Mouse (Mus musculus): Measurements from ENCODE around the gene Cfd.
A peak's percentile ranks its signal among the peaks of the same experiment; 100 is the strongest.

The Cfd gene

DNA sequence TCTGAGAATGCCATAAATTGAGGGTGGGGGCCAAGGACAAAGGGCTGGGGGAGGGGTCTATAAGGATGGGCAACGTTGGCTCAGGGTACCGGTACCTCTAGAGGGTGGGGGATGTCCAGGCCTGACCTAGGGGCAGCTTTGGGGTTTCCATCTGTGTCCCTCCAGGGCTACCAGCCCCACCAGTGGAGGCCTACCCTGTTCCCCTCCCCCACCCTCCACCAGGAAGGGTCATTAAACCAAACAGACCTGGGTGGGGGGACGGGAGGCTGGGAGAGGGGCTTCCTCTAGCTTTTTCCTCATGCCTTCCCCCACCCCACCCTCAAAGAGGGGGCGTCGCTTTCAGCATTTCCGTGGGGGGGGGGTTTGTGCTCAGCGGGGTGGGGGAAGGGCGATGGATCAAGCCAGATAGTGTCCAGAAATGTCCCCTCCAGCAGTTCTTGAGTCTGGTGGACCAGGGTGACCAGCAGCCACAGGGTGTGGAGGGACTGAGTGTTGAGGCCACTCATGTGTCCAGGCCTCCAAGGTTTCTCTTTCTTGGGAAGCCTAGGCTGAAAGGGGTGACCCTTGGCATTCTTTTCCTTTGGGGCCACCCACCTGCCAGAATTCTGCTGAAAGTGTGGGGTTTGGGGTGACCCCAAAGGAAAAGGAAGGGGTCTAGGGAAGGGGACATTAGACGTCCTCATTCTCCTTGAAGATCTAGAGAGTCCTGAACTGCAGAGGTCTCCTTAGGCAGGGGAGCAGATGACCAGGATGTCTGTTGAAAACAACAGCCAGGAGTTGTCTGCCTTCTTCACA is 38.5 kb downstream of the Cfd start:
- ATAC-seq (ENCODE audit: insufficient number of reproducible peaks, low FRiP score, low TSS enrichment) = no peak

DNA sequence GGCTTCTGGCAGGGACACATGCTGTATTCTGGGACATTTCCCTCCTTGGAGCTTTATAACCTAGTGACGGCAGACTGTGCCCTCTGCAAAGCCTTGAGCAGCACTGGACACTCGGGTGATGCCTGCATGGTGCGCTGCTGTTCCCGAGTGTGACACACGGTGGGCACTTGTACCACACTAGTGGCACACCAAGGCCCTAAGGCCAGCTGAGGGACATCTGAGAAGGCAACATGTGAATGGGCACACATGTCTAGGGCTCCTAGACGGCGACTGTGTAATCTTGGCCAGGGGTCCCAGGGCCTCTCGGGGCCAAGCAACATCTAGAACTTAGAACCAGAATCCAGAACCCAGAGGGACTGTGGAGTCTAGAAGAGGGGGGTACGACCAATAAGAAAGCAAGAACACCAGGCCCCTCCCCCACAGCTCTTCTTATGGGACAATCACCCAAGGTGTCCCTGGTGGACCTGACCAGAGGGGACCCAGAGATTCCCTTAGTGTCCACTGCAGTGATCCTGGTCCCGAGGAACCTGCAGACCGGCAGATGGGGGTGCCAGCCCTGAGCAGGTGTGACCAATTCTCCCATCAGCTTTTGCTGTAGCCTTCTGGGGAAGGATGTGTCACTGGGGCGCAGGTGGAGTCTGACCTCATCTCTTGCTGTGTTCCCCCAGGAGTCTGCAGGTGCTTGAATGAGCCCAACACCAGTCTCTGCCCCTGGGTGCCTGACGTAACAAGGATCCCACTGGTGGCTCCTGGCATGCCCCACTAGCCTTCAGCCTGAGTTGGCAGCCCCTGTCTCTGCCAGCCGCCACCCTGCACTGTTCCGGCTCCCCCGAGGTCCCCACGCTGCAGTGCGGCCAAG is 39.5 kb downstream of the Cfd start:
- ATAC-seq (ENCODE audit: insufficient number of reproducible peaks, low FRiP score, low TSS enrichment) = no peak

DNA sequence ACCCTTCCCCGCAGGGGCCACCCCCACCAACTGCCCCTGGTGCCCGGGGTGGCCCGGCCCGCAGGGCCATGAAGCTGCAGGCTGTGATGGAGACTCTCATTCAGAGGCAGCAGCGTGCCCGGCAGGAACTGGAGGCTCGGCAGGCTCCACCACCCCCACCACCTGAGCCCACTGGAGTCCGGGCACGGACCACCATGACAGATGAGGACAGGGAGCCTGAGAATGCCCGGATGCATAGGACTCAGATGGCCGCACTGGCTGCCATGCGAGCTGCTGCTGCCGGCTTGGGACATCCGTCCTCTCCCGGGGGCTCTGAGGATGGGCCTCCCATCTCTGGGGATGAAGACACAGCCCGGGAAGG is 40.2 kb downstream of the Cfd start:
- no peak for ATAC-seq (ENCODE audit: insufficient number of reproducible peaks, low FRiP score, low TSS enrichment)

DNA sequence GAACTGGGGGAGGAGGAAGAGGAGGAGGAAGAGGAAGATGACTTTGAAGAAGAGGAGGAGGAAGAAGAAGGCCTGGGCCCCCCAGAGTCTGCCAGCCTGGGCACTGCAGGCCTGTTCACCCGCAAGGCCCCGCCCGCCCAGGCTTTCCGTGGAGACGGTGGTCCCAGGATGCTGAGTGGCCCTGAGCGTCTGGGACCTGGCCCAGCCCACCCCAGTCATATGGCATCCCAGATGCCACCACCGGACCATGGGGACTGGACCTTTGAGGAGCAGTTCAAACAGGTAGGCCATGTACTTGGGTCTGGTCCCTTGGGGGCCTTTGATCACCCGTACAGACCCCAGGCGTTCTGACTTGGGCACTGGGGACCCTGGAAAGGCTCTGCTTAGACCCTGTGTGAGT is 41.1 kb downstream of the Cfd start:
- ATAC-seq (ENCODE audit: insufficient number of reproducible peaks, low FRiP score, low TSS enrichment) = no peak

DNA sequence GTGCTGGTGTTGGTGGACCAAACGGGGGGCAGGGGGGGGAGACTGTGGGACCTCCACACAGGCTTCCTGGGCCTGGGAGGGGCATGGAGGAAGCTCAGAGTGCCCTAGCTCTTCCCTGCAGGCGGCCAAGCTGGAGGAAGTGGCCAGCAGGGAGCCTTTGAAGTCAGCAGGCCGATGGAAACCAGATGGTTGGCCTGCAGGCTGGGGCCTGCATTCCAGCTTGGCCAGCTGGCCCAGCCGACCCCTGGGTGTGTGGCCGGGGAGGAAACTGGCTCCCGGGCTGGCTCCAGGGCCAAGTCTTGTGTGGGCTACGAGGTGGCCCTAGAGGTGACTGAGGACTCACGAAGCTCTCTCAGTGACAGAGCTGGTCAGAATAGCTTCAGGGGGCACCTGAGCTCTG is 42.1 kb downstream of the Cfd start:
- ATAC-seq (ENCODE audit: insufficient number of reproducible peaks, low FRiP score, low TSS enrichment) = peak; percentile 10; the same call in 1 of the 2 replicates

DNA sequence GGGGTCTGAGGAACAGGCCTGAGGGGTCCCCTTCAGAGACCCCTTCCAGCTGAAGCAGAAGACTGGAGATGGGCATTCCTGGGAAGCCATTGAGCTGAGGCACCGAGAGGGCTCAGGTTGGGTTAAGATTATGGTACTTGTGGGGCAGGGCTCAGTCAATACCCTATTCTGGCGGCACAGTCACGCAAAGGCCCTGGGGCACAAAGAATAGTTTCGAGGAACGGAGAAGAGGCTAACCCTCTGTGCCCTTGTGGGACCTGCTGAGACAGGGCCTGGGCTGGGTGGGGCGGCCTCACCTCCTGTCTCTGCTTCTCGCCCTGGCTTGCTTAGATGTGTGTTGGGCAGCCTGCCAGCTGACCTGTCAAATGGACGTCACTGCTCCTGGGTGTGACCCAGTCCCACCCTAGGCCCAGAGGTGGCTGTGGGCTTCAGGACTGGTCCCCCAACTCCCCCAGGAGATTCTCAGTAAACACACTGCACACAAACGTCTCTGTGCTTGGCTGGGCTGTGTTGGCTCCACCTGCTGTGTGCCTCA is 42.6 kb downstream of the Cfd start:
- no peak for ATAC-seq (ENCODE audit: insufficient number of reproducible peaks, low FRiP score, low TSS enrichment)

DNA sequence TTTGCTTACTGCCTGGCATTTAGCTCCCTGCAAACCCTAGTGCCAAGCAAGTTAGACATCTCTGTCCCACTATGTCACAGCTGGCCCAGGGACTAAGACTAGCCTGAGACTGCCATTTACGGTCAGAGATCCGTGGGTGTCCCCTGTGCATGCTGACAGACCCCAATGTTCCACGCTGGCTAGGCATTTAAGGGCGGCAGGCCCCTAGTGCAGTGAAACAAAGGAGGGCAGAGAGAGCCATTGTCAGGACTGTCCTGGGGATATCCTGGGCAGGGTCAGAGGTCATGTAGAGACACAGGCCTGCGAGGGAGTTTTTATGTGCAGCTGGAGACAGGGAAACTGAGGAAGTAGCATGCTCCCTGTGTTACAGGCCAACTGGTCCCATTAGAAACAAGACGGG is 43.2 kb downstream of the Cfd start:
- no peak for ATAC-seq (ENCODE audit: insufficient number of reproducible peaks, low FRiP score, low TSS enrichment)

DNA sequence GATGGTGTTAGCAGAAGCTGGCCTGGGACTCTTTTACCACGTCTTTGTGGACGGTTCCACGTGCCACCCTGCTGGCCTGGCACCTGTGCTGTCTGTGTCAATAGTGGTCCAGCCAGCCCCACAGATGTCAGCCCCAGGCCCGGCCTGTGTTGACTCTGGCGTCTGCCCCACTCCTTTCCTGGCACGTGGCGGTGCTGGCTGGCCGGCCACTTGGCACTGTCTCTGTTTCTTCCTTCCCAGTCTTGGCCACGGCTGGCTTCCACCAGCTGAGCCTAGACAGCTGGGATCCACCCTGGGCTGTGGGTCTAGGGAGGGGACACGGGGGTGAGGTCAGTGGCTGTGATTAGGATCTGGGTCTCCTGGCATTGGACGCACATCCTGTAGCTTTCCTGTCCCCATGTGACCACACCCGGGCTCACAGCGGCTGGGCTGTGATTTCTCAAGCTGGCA is 43.6 kb downstream of the Cfd start:
- no peak for ATAC-seq (ENCODE audit: insufficient number of reproducible peaks, low FRiP score, low TSS enrichment)

DNA sequence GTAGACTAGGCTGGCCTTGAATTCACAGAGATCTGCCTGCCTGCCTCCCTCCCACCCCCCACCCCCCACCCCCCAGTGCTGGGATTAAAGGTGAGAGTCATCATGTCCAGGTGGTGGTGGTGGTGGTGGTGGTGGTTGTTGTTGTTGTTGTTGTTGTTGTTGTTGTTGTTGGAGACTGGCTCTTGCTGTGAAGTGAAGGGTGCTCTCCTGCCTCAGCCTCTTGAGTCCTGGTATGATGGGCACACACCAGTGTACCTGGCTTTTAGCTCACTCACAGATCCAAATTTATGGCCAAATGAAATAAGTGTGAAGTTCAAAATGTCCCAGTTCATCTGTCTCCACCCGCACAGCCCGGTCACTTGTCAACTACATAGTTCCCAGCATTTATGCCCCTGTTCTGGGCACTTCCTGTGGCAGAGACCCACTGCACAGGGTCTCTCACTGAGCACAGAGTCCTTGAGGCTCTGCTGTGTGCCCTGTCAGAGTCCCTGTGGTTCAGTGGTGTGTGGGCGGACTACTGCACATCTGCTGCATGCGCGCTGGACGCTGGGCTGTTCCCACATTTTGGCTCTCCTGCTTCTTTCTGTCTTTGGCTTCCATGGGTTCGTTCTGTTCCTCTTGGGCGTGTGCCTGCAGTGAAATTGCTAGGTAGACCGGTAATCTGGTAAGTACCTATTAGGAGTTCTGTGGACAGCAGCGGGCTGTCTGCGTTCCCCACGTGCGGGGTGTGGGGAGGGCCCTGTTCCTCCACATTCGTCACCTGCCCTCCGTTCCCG is 44.3 kb downstream of the Cfd start:
- no peak for ATAC-seq (ENCODE audit: insufficient number of reproducible peaks, low FRiP score, low TSS enrichment)

DNA sequence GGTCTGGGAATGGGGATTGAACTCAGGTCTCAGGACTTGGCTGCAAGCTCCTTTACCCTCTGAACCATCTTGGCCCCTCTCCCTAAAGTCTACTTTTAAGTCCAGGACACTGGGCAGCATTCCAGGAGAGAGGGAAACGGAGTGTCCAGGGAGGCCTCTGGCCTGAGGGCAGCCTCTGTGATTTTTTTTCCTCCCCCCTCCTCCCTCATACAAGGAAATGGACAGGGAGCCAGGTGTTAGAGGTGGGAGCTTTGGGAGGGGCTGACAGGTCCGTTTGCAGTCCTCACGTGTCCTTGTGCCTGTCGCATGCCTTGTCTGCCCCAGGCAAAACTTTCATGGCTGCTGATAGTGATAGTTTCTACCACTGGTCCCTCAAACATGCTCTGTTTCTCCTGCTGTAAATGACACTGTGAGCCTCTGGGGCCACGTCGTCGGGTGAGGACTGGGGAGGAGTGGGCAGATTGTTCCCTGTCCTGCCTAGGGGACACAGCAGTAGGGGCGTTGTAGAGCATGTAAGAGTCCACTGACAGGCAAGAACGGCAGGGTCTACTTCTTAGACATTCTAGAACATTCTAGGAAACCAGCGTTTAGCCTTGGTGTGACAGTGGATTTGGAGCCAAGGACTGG is 45.7 kb downstream of the Cfd start:
- no peak for ATAC-seq (ENCODE audit: insufficient number of reproducible peaks, low FRiP score, low TSS enrichment)

DNA sequence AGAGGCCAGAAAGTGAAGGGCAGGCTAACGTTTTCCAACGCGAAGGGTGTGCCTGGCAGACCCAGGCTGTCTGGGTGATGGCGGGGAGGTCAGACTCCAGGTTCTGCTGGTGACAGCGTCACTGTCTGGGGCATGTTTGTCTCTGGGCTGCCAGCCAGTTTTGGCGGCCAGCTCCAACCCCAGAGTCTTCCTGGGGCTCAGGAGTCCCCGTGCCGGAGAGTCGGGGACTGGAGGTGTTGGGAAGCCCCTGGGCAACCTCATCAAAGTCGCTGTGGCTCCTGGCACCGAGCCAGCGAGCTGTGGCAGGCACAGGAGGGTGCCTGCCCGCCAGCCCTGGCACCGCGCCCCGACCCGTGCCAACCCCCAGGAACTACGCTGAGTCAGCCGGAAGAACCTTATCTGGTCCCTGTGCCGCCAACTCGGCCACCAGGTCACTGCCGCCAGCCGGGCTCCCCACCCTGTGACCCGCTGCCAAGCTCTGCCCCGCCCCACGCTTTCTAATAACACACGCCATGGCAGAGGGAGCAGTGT is 46.3 kb downstream of the Cfd start:
- peak; percentile 29; the same call in 1 of the 2 replicates for ATAC-seq (ENCODE audit: insufficient number of reproducible peaks, low FRiP score, low TSS enrichment)

DNA sequence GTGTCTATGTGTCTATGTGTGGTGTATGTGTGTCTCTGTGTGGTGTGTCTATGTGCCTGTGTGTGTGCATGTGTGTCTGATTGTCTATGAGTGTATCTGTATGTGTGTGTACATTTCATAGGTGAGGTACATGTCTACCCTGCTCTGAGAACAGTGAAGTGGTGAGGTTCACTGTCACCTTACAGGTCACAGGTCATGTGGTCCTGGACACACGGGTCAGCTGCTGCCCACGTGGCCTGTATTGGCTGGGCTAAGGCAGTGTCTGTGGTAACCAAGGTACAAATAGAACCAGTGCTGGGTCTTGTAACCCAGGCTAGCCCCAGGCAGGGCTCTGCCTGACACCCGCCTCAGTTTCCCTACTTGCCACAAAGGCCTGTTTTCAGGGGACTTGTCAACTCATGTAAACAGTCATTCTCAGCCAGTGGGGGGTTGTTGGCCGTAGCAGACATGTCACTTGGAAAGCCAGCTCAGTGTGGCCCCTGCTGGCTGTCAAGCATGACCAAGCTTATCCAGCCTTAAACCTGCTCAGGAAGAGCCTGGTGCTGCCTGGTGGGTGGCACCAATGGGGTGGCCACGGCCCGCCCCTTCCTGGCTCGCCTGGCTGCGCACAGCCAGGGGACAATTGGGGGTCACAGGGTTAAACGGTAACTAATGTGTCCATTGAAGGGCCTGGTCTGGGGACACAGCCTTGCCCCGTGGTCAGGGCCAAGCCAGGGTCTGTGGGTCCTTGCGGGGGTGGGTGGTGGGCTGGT is 47.3 kb downstream of the Cfd start:
- no peak for ATAC-seq (ENCODE audit: insufficient number of reproducible peaks, low FRiP score, low TSS enrichment)

DNA sequence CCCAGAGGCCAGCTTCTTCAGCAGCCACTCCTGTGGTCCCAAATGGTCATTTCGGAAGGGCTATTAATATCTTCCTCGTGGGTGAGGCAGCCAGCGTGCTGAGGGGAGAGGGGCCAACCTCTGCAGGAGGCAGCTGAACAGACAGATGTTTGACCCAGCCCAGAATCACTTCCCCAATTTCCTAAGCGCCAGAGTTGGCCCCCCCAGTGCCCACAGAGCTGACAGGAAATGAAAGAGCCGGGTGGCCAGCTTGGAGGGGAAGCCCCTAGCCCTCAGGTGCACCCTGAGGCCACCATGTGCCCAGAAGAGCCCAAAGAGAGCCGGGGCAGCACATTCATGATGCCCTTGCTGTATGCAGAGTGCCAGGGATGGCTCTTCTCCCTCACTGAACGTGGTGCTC is 50.1 kb downstream of the Cfd start:
- ATAC-seq (ENCODE audit: insufficient number of reproducible peaks, low FRiP score, low TSS enrichment) = no peak

Data from cerebellum, adult (tissue).